ENCODE assay signal across 10 mouse cellular contexts in the genomic region with DNA sequence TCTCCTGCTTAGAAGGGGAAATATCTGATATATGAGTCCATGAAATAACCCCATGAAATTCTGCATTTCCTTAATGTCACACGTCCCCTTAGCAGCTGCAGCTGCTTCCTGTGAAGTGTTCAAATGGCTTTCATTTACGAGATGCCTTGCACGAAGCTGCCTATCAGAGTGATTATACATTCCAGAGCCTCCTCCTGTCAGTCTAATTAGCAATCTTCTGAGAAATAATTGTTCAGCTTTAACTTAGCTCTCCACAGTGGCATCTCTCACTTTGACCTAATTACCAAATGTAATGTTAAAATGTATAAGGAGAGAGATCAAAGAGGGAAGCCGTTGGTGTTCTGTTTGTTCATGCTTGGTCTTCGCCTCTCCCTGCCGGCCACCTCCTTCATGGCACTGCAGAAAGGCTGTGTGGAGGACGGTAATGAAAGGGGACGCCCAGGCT.
DNase-seq lines count a peak whose midpoint lies in the region; ATAC-seq and TF ChIP-seq lines count a peak whose summit lies in the region.
"Had no signal": no experiment of that assay in that cellular context is flagged by ENCODE, and none has a peak within 500 bp of the region (broad histone marks: within the 10 kb centered on the region; RNA-seq: fewer than 3 reads in every experiment).

No protein-coding gene starts in this region.

- ATAC-seq in forebrain, embryonic 16.5 days, result peak; percentile 67
- ATAC-seq in limb, embryonic 14.5 days (ENCODE audit: low FRiP score, low read depth), result peak; percentile 53; the same call in 1 of the 2 replicates
- no peak for ATAC-seq in stomach, postnatal 0 days (ENCODE audit: low FRiP score, low TSS enrichment)

- no peaks in the 10 kb centered on the region for H3K36me3 ChIP-seq in forebrain, embryonic 16.5 days (ENCODE audit: control insufficient read depth, insufficient read depth)
- no peaks in the 10 kb centered on the region for H3K36me3 ChIP-seq in limb, embryonic 14.5 days (ENCODE audit: control insufficient read depth, insufficient read depth, low read length)
- H3K36me3 ChIP-seq in stomach, postnatal 0 days (ENCODE audit: control insufficient read depth, insufficient read depth, low read length), result no peaks in the 10 kb centered on the region

- peaks cover 42% of the 10 kb centered on the region for H3K4me1 ChIP-seq in forebrain, embryonic 16.5 days (replicated peaks; ENCODE audit: control insufficient read depth, insufficient read depth, low read length)
- H3K4me1 ChIP-seq in limb, embryonic 14.5 days (ENCODE audit: control insufficient read depth, insufficient read depth, low read length), result peaks cover 30% of the 10 kb centered on the region
- 0 out of 2 replicates have a peak, but pooled peaks cover 3% of the 10 kb centered on the region for H3K4me1 ChIP-seq in stomach, postnatal 0 days (replicated peaks; ENCODE audit: control insufficient read depth, insufficient read depth)

- TF ChIP-seq CTCF in stomach, postnatal 0 days (IDR thresholded peaks at IDR 0.05; ENCODE audit: low read depth), result no peak

- H3K4me2 ChIP-seq in forebrain, embryonic 16.5 days (ENCODE audit: low read length), result peak overlapping the region; percentile 5; the same call in 1 of the 2 replicates
- no peak overlapping the region for H3K4me2 ChIP-seq in limb, embryonic 14.5 days (replicated peaks; ENCODE audit: low read depth, low read length, severe bottlenecking)
- H3K4me2 ChIP-seq in stomach, postnatal 0 days (replicated peaks; ENCODE audit: low read depth), result no peak overlapping the region

- WGBS in forebrain, embryonic 16.5 days, result 2% methylated on average over 8 of the region's 8 CpGs
- WGBS in limb, embryonic 14.5 days, result 11% methylated on average over 8 of the region's 8 CpGs
- 44% methylated on average over 8 of the region's 8 CpGs for WGBS in stomach, postnatal 0 days

- H3K27ac ChIP-seq in forebrain, embryonic 16.5 days (ENCODE audit: low read length), result peak overlapping the region; percentile 62
- H3K27ac ChIP-seq in limb, embryonic 14.5 days (replicated peaks; ENCODE audit: low read depth, low read length), result no peak overlapping the region
- H3K27ac ChIP-seq in stomach, postnatal 0 days (replicated peaks), result 0 out of 2 replicates have a peak overlapping the region, but pooled peaks have one; percentile 18

- TF ChIP-seq EP300 in stomach, postnatal 0 days (optimal IDR thresholded peaks at IDR 0.05), result no peak

- DNase-seq in thymus, postnatal 0 days (ENCODE audit: low spot score), result peak; percentile 67
- no peak for DNase-seq in thymus, postnatal 14 days
- DNase-seq in limb, embryonic 14.5 days (ENCODE audit: low spot score), result peak; percentile 40
- no peak for DNase-seq in stomach, postnatal 0 days (ENCODE audit: low spot score)
- no peak for DNase-seq in heart, adult 9 months (ENCODE audit: low spot score in 2 of 2)
- no peak for DNase-seq in urinary bladder, postnatal 10 days (ENCODE audit: low spot score)
- DNase-seq in adipocyte (ENCODE audit: low spot score), result no peak
- DNase-seq: lung, postnatal 4 days; right cerebral cortex, postnatal 4 days had no signal

- H3K9me3 ChIP-seq in forebrain, embryonic 16.5 days (ENCODE audit: control insufficient read depth, low read length), result no peaks in the 10 kb centered on the region
- H3K9me3 ChIP-seq in limb, embryonic 14.5 days (ENCODE audit: control insufficient read depth, low read length), result no peaks in the 10 kb centered on the region
- no peaks in the 10 kb centered on the region for H3K9me3 ChIP-seq in stomach, postnatal 0 days (ENCODE audit: control insufficient read depth, low read length)

- no peak overlapping the region for H3K4me3 ChIP-seq in forebrain, embryonic 16.5 days (replicated peaks; ENCODE audit: low read length)
- no peak overlapping the region for H3K4me3 ChIP-seq in limb, embryonic 14.5 days (replicated peaks; ENCODE audit: low read length)
- H3K4me3 ChIP-seq in stomach, postnatal 0 days (ENCODE audit: low read depth, low read length), result no peak overlapping the region

- no peak for TF ChIP-seq POLR2A in limb, embryonic 14.5 days (IDR thresholded peaks at IDR 0.05; ENCODE audit: borderline replicate concordance, extremely low read depth, insufficient read depth, insufficient read length)

- H3K27me3 ChIP-seq in forebrain, embryonic 16.5 days (replicated peaks; ENCODE audit: control insufficient read depth, insufficient read depth, low read length), result no peaks in the 10 kb centered on the region
- no peaks in the 10 kb centered on the region for H3K27me3 ChIP-seq in limb, embryonic 14.5 days (ENCODE audit: control insufficient read depth, insufficient read depth, low read length)
- H3K27me3 ChIP-seq in stomach, postnatal 0 days (ENCODE audit: control insufficient read depth, insufficient read depth, low read length), result no peaks in the 10 kb centered on the region

- H3K9ac ChIP-seq in forebrain, embryonic 16.5 days (replicated peaks; ENCODE audit: low read depth, low read length), result no peak overlapping the region
- H3K9ac ChIP-seq in limb, embryonic 14.5 days (ENCODE audit: low read depth, low read length, severe bottlenecking), result no peak overlapping the region
- no peak overlapping the region for H3K9ac ChIP-seq in stomach, postnatal 0 days (ENCODE audit: low read length)

Comparison
In these comparisons a context has a peak if more than half of its experiments do, and no peak if none do; other contexts are left out.
1. DNase-seq: peak in thymus, postnatal 0 days (single experiment) and limb, embryonic 14.5 days (single experiment); none in thymus, postnatal 14 days (single experiment), stomach, postnatal 0 days (single experiment), heart, adult 9 months (0 of 2), urinary bladder, postnatal 10 days (single experiment) and adipocyte (single experiment).